Mouse (Mus musculus) spleen, adult 2 months (tissue): ENCODE measurements around the gene Iqschfp. TPM values are rescaled to one million over a fixed set of nuclear protein-coding genes. Genes with fewer than 3 reads are reported as not detected.

Experiments
- DNase-seq, 2 experiments: peaks; one replicate each; pipeline versions ENCODE4 v3.0.0 to v3.0.0-alpha.2; 2012 to 2021; ENCODE audit warnings: low spot score in 2 of 2, low read depth in 1 of 2
- H3K27ac ChIP-seq: fragments of 200-500 bp; 2 replicates; pipeline ENCODE4 v1.5.1; 2012; ENCODE audit warnings: low read length, inconsistent platforms; ENCODE audit not compliant: insufficient read depth
- H3K27me3 ChIP-seq: fragments of 200-500 bp; 2 replicates; pipeline ENCODE4 v1.6.1; 2012; ENCODE audit warnings: mild to moderate bottlenecking, moderate library complexity, low read length, inconsistent platforms; ENCODE audit not compliant: control insufficient read depth, insufficient read depth
- H3K36me3 ChIP-seq: fragments of 200-500 bp; 2 replicates; pipeline ENCODE4 v1.6.1; 2012; ENCODE audit warnings: mild to moderate bottlenecking, low read length, inconsistent platforms; ENCODE audit not compliant: control insufficient read depth, insufficient read depth
- H3K4me1 ChIP-seq: fragments of 200-500 bp; 2 replicates; pipeline ENCODE4 v1.6.1; 2011; ENCODE audit warnings: inconsistent platforms; ENCODE audit not compliant: control insufficient read depth, insufficient read depth, insufficient read length
- H3K4me3 ChIP-seq: fragments of 200-500 bp; 2 replicates; pipeline ENCODE4 v1.5.1; 2011; ENCODE audit warnings: mild to moderate bottlenecking, inconsistent platforms; ENCODE audit not compliant: insufficient read depth, insufficient read length; ENCODE audit errors: extremely low read depth
- CTCF ChIP-seq: fragments of 200-500 bp; IDR thresholded peaks from 2 replicates; pipeline ENCODE4 v1.5.1; 2011; ENCODE audit warnings: mild to moderate bottlenecking, inconsistent platforms; ENCODE audit not compliant: insufficient read depth, insufficient read length, insufficient replicate concordance; ENCODE audit errors: extremely low read depth
- POLR2A ChIP-seq: fragments of 200-500 bp; IDR thresholded peaks from 2 replicates; pipeline ENCODE4 v1.6.1; 2011; ENCODE audit warnings: low read depth, low read length, inconsistent platforms
- WGBS: fragments of 180-500 bp; shearing (Covaris S2); methylation state at CpG from one replicate; pipeline ENCODE4 v1.1.7; 2018; 5-methylcytosine and 5-hydroxymethylcytosine counted together
- polyA plus RNA-seq: library from polyadenylated mRNA; depleted of rRNA; stranded (reverse); fragments of >200 nt; gene quantifications from 2 replicates; pipeline ENCODE4 v1.2.3, GENCODE M21; 2012

Iqschfp gene
- polyA plus RNA-seq, 1 experiment = not detected

DNA sequence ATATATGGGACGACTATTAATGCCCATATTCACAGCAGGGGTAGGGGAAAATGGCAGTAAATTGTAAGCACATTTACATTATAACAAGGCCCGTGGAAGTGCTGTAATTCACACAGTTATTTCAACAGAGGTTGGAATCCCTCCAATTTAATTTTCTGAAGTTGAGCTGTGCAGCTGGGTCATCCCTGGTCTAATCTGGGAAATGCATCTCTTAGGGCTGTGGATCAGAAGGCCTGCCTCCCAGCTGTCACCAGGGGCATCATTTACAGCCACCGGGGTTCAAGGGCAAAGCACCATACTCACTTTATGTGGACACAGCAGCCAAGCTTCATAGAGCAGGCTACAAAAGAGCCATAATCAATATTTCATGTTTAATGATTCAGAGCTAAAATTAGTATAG, 144.1 kb downstream of the Iqschfp start:
- Histone ChIP-seq H3K36me3 (no peaks in the 10 kb centered on the region), H3K4me1 (no peaks in the 10 kb centered on the region), H3K27me3 (no peaks in the 10 kb centered on the region), H3K4me3 (no peak overlapping the region), H3K27ac (no peak overlapping the region)
- DNase-seq = no peak
- no peak for TF ChIP-seq POLR2A
- no peak for TF ChIP-seq CTCF
- WGBS = 76% methylated on average over 3 of the region's 3 CpGs

DNA sequence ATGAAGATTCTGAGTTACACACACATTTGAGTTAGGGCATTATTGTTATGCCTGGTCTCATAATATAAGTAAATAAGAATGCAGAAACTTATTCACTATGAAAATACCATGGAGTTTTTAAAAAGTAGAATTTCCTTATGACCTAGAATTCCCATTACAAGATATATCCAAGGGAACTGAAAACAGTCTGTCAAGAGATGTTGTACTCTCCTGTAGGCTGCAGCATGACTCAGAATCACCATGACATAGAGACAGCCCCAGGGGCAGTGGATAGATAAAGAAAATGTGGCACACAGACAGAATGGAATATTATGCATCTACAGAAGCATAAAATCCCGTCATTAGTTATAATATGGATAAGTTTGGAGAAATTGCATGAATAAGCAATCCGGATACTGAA, 150.9 kb downstream of the Iqschfp start:
- no peak overlapping the region for H3K27ac ChIP-seq
- H3K36me3 ChIP-seq = no peaks in the 10 kb centered on the region
- 84% methylated on average over 2 of the region's 2 CpGs for WGBS
- H3K27me3 ChIP-seq = no peaks in the 10 kb centered on the region
- no peak for DNase-seq
- TF ChIP-seq POLR2A (no peak), CTCF (no peak)
- no peak overlapping the region for H3K4me3 ChIP-seq
- H3K4me1 ChIP-seq = no peaks in the 10 kb centered on the region

DNA sequence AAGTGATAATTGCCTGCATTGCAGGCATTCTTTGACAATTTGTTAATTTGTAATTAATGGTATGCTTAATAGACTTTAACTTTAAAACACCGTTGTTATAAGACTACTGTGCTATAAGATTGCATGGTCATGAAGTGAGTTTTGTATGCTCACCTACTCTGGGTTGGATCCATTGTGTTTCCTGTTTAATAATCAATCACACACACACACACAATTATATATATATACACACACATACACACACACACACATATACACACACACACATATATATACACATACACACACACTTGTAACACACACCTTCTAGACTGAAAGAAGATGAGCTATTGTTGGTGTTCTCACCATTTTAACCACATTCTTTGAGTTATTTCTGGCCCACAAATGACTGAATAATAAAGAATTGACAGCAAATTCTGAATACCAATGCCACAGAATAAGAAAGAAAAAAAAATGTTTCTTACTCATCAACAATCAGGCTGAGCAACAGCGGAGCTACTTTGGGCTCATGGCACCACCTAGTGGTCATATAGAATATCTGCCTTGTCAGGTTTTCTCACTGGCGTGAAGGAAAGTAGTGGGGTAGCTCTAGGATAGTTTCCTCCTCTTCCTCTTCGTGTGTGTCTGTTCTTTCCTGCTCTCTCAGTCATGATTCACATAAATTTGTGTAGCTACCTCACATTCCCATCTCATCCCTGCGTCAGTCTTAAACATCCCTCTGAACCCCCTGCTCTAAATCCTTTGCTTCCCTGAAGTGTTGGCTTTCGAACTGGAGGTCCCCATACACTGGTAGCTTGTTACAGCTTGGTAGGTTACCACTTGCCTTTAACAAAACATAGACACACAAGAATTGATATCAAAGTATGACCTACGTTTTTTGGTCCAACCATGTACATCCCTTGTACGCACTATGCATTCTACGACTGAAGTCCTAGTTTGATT, 153.7 kb downstream of the Iqschfp start:
- WGBS = 50% methylated on average over 9 of the region's 9 CpGs
- TF ChIP-seq POLR2A (no peak), CTCF (peak; percentile 35; the same call in 1 of the 2 replicates)

DNA sequence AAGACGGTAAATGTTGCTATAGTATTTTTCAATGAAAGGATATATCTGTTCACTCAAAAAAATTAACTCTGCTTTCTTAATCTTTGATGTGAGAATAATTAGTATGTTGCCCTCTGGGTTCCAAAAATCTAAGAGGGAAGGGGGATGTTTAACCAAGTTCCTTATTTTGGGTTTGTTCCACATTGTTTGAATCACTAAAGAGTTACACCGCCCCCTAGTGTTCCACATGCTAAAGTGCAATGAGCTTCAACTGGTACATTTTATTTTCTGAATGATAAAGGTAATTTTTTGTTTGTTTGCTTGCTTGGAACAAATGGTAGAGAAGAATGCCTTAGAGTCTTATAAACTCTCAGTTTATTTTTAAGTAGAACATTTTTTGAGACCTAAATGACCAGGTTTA, 161.5 kb downstream of the Iqschfp start:
- DNase-seq = no peak
- Histone ChIP-seq H3K27ac (no peak overlapping the region), H3K27me3 (no peaks in the 10 kb centered on the region), H3K4me1 (no peaks in the 10 kb centered on the region), H3K36me3 (no peaks in the 10 kb centered on the region), H3K4me3 (no peak overlapping the region)
- 51% methylated on average over 2 of the region's 2 CpGs for WGBS
- TF ChIP-seq POLR2A (no peak), CTCF (no peak)

More for the DNA sequence above, 153.7 kb downstream of the Iqschfp start:
- H3K27ac ChIP-seq = no peak overlapping the region
- DNase-seq = no peak
- no peak overlapping the region for H3K4me3 ChIP-seq
- no peaks in the 10 kb centered on the region for H3K4me1 ChIP-seq
- H3K36me3 ChIP-seq = no peaks in the 10 kb centered on the region
- H3K27me3 ChIP-seq = no peaks in the 10 kb centered on the region

DNA sequence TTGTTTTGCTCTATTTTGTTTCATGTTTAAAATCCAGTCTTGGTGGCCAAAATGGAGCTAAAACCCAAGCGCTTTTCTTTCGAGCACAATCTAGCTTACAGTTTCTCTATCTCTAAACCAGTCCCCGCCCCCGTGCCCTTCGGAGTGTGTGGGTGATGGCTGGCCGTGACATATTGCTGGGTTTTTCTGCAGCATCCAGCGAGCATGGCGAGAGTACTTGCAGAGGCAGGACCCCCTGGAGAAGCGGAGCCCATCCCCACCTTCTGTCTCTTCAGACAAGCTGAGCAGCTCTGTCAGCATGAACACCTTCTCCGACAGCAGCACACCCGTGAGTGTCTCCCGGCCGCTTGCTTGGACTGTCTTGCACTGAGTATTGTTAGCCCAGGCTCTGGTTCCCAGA, 163.0 kb downstream of the Iqschfp start:
- no peaks in the 10 kb centered on the region for H3K36me3 ChIP-seq
- no peak for DNase-seq
- no peak overlapping the region for H3K4me3 ChIP-seq
- no peaks in the 10 kb centered on the region for H3K4me1 ChIP-seq
- H3K27me3 ChIP-seq = no peaks in the 10 kb centered on the region
- WGBS = 67% methylated on average over 13 of the region's 13 CpGs
- TF ChIP-seq CTCF (no peak), POLR2A (no peak)
- no peak overlapping the region for H3K27ac ChIP-seq

DNA sequence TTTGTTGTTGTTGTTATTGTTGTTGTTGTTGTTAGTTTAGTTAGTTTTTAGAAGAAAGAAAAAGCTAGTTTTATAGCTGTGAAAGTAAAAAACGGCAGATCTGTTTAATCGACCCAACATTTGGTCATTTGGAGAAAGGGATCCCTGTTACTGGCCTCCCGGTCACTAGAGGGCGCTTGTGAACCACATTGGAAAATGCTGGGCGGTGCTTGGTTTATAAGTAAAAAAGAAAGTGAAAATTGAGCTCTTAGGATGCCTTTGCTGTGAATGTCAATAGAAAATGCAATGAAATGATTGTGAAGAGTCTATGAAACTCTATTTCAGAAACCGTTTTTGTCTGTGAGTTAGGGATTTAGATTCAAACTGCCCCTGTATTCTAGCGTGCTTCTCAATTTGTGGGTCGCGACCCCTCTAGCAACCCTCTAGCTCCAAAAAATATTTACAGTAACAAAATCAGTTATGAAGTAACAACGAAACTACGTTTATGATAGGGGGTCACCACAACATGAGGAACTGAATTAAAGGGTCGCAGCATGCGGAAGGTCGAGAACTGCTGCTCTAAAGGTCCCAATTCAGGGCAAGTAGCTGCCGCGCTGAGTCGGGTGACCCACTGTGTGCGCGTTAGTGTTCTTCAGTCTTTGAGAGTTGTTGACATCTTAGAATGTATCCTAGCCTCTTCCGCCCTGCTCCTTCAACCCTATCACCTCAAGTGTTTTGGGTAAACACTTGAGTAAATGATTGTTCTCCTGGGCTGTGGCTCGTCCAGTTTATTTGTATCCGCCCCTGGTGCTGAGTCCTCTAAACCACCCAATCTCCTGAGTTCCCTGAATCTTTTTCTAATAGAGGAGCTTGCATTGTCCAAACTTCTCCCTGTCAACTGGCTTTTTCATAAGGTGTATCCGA, 164.6 kb downstream of the Iqschfp start:
- H3K36me3 ChIP-seq = no peaks in the 10 kb centered on the region
- peak overlapping the region; percentile 52 for H3K4me3 ChIP-seq
- no peaks in the 10 kb centered on the region for H3K27me3 ChIP-seq
- peak; percentile 29 to 39 for DNase-seq
- no peak overlapping the region for H3K27ac ChIP-seq
- TF ChIP-seq CTCF (peak; percentile 31; the same call in 1 of the 2 replicates), POLR2A (no peak)
- WGBS = 59% methylated on average over 23 of the region's 23 CpGs
- H3K4me1 ChIP-seq = no peaks in the 10 kb centered on the region
